Mouse (Mus musculus) right cerebral cortex, postnatal 36 days (tissue): ENCODE data around the gene Tiparp.

Experiments
- DNase-seq, 2 experiments: peaks; one replicate each; pipeline ENCODE4 v3.0.0; 2022; ENCODE audit warnings: low spot score in 2 of 2, mixed read lengths in 1 of 2

Tiparp gene

DNA sequence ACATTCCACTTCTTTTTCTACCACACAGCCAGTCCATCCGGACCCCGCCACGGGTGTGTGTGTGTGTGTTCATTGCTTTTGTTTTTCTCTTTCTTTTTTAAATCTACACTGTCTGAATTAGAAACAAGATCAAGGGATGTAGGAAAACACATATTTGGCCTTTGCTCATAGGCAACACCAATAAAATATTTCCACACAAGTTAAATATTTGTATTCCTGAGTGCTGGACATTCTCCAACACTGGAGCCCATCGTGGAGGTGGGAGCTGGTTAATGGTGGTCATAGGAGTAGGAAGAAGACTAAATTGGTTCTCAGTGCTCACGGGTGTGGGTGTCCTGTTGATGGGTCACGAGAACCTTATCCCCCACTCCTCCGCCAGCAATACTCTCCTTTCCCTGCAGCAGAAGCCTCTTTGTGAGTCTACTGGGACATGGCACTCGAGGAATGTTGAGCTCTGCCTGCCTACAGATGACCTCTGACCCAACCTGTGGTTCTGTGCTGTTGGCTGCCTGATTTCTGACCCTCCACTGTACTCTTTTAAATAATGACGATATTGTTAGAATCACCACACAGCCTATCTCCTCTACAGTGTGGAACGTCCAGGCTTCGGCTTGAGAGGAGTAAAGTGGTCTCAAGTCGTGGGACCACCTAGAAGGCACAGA is 51.2 kb downstream of the Tiparp start:
- no peak for DNase-seq

GRCm38 (mm10) chr3:65581596-65581995 is 53.4 kb downstream of the Tiparp start:
- no peak for DNase-seq

DNA sequence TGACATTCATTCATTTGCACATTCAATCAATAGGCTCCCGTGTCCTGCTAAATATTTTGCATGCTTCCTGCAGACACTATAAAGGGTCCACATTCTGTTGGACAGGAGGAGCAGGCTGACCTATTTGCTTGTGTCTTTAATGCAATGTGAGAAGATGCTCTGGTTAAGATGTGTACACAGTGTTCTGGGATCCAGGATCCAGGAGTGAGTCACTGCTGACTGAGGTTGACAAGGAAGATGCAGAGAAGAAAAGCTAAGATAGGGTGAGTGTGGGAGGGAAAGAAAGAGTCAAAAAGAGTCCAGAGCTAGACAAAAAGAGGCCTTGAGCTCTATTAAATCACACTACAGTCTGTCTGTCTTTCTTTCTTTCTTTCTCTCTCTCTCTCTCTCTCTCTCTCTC is 56.1 kb downstream of the Tiparp start:
- no peak for DNase-seq

- no peak for DNase-seq
Measured at GRCm38 (mm10) chr3:65585291-65585690, 57.1 kb downstream of the Tiparp start.

DNA sequence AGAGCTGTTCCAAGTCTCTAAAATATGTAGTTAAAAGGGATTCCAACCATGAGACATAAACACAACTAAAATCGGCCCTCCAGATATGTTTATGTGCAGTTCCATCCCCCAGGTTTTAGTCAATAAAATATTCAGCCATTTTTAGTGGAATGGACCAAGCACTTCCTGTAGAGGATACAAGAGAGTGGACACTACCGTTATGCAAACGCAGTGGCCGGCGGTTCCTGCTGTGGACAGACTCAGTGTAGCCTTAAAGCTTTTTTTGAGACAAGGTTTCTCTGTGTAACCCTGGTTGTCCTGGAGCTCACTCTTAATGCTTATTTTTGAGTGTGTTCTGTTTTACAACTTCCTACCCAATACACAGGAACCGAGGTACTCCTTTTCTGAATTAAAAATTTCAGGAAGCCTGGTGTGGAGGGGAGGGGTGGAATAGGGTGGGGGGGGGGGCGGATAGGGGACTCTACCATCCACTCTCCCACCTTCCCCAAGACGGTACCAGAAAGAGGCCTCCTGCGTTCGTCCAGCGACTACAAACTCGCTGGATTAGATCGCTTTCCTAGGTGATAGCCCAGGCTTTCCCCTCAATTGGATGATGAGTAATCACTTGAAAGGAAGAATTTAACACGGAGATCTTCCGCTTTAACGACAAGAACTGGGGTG is 57.7 kb downstream of the Tiparp start:
- no peak for DNase-seq

DNA sequence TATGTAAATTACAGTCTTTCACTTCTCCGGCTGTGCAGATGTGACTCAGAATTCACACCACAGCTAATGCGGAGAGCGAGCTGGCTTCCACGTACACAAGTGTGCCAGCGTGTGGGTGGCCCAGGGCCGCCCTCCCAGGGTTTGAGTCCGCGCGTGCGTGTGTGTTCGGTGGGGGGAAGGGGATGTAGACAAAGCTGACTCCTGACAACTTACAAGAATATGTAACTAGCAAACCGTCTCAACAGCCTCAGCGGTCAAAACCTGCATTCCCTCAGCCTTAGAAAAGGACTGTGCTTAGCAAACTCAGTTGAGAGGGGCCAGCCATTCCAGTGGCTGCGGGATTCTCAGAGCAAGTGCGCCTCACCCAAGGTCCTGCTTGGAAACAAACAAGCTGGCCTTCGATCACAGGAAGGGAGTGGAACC is 58.3 kb downstream of the Tiparp start:
- DNase-seq = peak; percentile 70 to 81

- no peak for DNase-seq
Measured at GRCm38 (mm10) chr3:65586966-65587365, 58.8 kb downstream of the Tiparp start.

DNA sequence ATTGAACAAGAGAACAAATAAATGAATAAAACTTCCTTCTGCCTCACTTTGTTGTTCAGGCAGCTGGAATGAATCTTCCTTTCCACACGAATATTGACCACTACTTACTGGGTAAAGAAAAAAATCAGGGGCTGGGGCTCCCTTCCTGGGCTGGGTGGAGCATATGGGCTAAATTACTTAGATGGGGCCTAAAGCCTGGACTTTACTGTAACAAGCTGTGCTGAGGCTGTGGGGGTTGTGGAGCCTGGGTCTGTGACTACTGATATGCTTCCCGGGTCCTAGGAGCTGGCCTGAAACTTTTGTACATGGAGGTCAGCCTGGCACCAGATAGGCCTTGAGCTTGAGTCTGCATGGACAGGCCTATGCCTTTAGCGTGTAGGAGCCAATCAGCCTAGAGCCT is 60.2 kb downstream of the Tiparp start:
- no peak for DNase-seq

GRCm38 (mm10) chr3:65592850-65593249 is 64.6 kb downstream of the Tiparp start:
- DNase-seq = no peak

- DNase-seq = no peak
Measured at GRCm38 (mm10) chr3:65594493-65594892, 66.3 kb downstream of the Tiparp start.

DNA sequence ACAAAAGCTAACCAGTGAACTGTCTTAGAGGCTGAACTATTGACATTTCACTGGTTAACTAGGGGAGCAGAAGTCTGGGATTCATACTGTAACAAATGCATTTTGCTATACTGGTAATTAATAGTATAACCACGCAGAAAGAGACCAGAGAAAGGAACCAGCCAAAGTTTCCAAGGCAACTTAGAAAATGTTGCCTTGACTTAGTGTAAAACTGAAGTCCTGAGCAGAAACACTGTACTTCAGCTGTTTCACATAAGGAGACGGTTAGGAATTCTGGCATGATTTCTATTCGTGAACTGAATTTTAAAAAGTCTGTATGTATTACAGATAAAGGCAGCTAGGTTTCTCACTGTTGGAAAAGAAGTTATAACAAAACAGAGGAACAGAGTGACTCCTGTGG is 67.0 kb downstream of the Tiparp start:
- no peak for DNase-seq

GRCm38 (mm10) chr3:65598071-65598830 is 70.0 kb downstream of the Tiparp start:
- no peak for DNase-seq

DNA sequence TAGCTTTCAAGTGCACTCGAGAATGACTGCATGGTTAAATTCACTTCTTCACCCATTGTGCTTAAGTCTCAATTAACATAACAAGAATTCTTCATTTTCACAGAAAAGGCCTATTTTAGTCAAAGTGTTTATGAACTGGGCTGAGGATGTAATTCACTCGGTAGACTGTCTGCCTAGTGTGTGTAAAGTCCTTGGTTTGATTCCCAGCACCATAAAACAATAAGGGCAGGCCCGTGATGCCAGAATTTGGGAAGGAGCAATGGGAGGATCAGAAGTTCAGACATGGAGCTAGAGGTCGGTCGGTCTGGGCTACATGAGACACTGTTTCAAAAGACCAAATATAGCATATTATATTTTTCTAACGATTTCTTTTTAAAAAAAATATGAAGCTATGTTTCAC is 70.9 kb downstream of the Tiparp start:
- no peak for DNase-seq

GRCm38 (mm10) chr3:65601291-65602050 is 73.3 kb downstream of the Tiparp start:
- DNase-seq = no peak

GRCm38 (mm10) chr3:65603392-65604055 is 75.3 kb downstream of the Tiparp start:
- DNase-seq = no peak
